Mouse (Mus musculus): ENCODE measurements around the gene Vldlr.

Vldlr gene

DNA sequence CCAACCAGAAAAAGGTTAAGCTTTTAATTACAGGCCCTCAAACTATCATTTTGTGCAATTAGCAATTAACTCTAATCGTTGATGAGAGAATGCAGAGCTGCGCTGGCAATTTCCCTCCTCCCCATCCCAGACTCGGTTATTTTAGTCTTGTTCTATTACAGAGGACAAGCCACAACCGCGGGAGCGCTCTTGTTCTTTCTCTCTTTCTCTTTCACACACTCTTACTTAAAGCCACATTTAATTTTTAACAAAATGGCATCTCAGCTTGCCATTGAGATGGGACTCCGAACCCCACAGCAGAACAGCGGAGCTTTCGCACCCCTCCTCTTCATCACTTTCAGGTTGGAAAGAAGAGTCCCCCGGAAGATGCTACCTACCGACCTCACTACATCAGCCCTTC, at the start of gene Vldlr:
Gene Vldlr, plus strand, starts transcription at position 167 of the 400 bp plus-strand sequence.
- peak; percentile 61 for DNase-seq

DNA sequence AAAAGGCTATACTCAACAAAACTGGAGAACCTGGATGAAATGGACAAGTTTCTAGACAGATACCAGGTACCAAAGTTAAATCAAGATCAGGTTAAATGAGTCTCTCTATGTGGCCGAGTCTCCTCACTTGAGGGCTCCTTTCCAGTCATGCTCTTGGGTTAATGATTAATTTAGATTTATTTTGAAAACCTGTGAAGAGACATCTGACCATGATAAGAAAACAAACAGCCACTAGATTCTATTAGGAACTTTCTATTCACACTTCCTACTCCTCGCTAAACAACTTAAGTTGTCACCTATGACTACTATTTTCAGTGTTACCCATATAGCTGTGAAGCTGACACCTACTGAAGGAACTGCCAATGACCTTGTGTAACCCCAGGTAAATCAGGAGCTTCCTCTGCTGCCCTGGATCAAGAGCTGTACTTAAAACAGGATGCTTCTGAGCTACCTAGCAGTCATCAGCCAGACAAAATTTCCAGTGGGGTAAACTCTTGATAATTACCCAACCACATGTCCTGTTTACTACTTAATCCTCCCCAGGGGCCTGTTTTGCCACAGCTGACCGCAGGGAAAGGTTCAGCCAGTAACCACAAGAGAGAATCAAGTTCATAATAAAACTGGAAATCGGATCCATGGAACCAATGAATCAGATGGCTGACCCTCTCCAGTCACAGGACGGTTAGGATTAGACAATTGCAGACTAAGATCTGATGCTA, 48.5 kb upstream of the Vldlr start:
- no peak for DNase-seq

DNA sequence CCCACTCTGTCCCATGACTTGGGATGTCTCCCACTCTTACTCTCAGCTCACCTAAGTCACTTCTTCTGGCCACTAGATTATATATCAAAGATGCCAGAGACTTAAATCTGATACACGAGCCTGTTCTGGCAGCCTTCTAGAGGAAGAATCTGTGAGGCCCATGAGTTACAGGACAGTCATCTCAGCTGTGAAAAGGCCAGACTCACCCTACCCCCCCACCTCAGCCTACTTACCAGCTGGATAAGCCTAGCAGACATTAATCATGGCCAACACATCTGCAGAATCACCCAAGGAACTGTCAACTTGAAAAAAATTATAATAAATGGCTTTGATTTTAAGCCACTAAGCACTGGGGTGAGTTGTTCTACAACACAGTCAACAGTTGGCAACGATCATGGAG, 42.4 kb upstream of the Vldlr start:
- no peak for DNase-seq

DNA sequence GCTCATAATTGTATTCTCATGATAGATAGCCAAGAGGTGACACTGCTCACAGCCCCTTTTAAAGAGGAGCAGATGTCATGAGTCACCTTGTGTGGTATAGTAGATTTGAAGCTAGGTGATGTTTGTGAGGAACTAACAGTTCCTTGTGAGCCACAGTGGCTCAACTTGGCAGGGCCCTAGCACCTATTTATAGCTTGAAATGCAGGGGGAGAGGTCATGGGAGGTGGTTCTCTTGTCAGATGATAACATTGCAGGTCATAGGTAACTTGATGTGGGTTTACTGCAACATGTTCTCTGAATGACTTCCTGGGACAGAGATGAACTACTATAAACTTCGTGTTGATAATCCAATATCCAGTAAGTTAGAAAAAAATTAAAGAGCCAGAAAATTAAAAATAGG, 40.7 kb upstream of the Vldlr start:
- no peak for DNase-seq

DNA sequence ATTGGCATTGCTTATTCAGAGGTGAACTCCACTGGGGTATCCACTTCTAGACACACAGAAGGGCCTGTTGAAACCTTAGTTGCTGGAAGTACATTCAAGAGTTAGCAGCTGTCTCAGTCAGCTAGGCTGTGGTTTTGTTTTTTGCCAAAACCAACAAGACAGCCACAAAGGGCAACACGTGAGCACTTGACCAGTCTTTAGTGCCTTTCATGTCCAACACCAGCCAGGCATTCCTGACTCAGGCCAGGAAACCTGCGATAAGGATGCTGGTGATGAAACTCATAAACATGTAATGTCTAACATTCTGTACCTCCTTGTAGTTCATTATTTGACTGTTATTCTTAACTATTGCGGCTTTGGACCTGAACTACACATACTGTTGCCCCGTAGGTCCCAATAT, 39.7 kb upstream of the Vldlr start:
- DNase-seq, result no peak

DNA sequence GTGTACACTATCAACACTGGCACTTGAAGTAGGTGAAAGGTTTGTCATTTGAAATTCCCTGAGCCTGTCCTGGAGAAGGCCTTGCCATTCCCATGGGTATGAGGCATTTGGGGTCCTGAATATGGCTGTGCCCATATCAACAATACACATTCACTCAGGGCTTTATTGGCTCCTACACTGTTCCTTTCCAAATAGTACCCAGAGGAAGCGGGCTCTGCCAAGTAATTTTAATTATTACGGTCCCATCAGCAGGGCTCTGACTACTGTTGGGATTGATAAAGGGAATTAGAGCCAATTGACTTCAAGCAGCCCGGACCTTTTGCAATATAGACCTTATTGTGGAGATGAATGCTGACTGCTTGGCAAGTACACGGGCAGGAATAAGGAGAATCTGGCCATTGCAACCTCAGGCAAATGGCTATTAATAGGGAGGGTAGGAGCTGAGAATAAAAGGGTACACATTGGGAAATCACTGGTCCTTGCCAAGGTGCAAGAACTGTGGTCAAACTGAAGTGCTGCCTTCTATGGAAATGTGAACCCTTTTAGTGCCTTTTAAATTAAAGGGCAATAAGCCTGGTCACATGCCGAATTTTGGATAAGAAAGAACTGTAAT, 38.0 kb upstream of the Vldlr start:
- DNase-seq, result no peak

DNA sequence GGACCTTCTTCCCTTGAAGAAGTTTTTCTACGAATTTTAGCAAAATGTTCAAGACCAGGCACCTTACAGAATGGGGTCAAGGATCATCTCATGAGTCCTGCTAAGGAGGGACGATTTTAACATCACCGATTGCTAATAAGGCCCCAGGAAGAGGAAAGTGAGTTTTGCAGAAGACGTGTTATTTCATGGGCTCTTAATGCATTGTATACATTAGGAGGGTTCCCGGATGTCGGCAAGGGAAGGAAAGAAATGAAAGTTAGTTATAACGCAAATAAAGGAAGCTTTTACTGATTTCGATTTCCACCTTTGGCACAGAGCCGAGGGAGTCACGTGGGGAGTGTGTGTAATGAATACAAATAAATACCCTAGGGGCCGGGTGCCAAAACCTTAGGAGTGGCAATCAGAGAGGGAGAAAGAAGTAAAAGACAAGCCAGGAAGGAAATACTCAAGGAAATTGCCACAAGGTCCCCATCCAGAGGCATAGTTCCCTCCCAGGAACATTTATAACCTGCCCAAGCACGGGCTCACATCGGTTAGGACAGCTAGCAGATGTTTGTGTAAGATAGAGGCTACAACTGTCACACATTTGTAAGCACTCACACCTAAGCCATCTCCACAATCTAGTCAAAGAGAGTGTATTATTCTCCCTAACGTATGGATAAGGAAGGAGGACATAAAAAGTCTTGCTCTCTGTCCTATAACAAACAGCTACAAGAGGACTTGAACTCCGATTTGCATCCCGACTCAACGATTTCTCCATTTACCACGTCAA, 35.7 kb upstream of the Vldlr start:
- peak; percentile 5 for DNase-seq

DNA sequence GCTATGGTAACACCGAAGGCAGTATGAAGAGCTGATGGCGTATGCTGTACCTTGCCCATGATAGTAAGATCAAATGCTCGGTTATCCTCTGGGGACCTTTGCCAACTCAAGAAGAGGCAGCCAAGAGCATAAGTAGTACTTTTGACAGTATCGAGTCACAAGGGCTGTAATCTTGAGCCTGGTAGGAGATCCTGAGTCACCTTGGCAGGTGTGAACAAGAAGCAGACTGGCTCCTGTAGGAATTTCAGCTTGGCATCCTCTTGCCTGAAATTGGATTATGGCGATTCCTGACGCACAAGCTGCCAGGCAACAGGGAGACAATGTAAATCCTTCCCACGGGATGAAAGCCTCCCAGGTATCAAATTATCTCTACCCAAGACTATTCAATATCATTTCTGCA, 32.8 kb upstream of the Vldlr start:
- no peak for DNase-seq

DNA sequence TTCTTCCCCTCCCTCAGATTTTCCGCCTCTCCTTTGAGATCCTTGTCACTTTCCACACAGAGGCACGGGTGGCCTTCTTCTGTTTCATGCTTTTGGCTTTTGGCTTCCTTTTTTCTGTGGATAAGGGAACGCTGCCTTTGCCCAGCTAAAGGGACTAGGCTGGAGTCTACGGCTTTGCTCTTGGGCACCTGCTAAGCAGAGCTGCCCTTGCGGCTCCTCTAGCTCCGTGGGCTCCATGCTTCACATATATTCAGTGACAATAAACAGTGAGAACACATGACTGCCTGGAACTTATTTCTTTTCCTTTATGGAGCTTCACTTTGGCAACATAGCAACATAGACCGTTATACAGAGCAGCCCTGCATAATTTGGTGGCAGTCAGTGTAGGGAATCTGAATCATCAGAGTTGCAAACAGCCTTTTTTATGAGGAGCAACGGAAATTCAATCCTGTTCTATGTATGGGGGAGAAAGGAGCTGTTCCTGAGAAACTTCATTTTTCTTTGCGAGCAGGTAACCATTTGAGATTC, 12.5 kb upstream of the Vldlr start:
- no peak for DNase-seq

DNA sequence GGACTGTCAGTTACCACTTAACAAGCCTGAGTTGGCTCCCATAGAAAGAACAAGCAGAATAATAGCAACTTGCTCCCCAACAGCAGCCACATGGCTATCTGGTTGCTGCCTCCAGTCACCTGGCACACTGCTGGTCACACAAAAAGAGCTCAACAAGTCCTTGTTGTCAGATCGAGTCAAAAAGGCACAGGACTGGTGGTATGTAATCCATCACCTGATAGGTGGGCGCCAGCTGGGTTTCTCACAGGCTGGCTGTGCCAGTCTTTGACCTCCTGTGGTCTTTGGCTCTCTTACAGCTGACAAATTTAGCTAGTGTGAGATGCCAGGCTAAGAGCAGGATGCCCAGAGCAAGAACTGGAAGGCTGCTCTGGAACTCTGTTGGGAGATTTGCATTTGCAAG, 5.3 kb upstream of the Vldlr start:
- peak; percentile 61 for DNase-seq

DNA sequence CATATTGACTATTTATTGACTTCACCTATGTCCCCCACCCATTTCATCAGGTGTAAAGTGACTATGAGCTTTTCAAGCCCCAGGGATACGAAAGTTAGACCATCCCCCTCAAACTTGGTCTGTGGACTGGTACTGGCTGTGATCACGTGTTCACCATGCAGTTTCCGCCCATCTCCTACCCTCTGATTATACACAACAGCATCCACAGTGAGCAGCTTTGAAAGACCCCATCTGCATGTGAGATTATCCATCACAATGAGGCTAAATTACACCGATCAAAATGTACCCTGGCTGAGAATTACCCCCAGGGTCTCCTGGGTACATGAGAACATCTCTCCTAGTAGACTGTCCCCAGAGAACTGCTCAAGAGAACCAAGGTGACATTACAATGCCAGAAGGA, 688 bp upstream of the Vldlr start:
- no peak for DNase-seq

DNA sequence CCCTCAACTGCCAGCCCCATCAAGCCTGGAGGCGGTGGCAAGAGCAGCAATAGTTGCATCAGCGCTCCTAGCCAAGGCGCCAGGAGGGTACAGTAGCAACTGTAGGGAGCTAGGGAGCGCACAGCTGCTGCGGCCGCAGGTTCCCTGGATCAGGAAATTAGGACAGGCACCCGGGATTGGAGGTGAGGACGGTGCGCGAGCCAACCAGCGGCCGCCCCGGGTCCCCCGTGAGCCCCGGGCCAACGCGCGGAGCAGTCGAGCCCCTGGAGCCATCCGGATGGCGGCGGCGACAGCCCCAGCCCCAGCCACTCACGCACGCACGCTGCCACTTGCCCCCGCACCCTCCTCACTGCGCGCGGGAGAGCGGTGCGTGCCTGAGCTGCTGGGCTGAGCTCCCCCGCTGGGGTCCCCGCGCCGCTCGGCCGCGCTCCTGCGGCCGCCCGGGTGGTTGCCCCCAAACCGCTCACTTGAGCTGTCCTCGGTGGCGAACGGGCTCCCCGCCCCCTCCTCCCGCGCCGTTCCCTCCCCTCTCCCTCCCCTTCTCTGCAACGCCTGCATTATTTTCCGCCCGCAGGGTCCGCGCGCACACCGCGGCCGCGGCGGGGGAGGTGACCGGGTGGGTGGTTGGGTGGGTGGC, 601 bp downstream of the Vldlr start:
- DNase-seq, result peak; percentile 83

DNA sequence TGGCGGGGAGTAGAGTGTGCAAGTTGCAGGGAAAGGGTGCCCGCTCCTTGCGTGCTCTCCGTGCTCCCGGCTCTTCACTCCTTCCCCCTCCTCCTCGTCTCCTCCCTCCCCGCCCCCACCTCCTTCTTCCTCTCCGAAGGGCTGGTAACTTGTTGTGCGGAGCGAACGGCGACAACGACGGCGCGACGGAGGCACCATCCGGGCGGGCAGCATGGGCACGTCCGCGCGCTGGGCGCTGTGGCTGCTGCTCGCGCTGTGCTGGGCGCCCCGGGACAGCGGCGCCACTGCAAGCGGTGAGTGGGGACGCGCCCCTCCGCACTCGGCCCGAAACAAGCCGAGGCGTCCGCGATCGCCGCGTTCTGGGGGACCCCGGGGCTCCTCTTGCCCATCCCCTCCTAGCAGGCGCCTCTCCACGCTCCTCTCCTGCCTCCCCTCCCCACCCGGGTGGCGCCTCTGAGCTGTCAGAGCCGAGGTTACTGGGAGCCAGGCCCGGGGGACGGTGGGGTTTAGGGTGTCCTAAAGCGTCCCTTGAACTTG, 1.2 kb downstream of the Vldlr start:
- peak; percentile 71 for DNase-seq

DNA sequence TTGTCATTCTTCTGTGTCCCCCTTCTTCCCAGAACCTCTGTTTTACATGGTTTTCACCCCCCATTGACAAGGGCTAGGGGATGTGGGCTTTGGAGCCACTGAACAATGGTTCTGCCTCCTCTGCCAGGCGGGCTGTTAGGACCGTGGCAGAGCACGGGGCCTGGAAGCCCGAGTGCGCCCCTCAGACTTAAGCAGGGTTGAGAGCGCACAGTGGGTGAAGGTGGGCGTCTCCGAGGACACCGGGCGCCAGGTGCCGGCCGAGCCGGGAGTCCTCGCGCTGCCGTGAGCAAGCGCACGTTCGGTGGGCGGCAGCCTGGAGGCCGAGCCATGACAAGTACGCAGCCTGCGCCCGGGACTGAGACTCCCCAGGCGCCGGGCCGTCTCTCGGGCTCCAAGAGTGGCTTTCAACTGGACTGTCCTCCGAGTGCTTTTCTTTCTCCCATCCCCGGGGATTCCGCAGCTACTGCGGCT, 1.7 kb downstream of the Vldlr start:
- no peak for DNase-seq

DNA sequence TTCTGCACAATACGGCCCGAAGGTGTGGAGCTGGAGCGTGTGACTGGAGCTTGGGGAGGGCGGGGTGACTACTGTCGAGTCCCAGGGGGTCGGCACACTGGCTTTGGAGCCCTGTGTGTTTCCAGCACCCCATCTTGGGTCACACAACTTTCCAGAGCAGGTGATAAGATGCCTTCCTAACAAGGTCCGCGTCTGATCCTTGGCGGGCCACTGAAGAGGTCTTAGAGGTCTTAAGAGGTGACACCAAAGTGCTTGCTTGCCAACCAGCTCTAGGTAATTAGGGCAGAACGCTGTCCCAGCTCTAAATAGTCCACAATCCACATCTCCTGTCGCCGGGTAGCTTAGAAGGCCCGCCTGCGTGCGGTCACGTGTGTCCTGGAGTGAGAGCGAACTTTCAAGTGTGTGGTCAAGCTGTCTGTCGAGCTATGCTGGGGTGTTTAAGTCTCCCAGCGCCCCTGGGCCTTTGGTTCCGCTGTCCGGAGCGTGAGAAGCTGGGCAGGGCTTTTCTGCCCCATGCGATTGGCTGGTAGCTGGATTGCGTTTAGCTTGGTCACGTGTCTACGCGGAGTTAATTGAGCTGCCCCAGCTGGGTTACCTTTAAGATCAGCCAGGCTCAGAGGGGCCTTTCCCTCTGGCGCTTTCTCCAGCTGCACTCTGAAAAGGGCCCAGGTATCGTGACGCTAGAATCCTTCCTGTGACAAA, 2.4 kb downstream of the Vldlr start:
- DNase-seq, result peak; percentile 75

DNA sequence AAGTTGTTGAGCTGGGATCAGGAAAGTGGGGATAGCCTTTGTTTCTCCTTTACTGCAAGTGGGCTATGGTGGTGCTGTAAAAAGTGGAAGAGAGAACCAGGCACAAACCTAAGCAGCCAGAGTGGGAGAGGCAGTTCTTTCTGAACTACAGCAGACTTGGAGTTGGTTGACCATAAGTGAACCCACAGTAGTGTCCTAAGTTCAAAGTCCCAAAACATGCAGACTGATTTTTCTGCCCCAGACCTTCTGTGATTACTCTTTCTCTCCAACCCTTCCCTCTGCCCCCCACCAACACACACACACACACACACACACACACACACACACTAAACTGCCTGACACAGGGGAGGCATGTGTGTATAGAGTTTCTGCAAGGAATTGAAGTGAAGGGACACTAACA, 3.3 kb downstream of the Vldlr start:
- DNase-seq, result no peak

DNA sequence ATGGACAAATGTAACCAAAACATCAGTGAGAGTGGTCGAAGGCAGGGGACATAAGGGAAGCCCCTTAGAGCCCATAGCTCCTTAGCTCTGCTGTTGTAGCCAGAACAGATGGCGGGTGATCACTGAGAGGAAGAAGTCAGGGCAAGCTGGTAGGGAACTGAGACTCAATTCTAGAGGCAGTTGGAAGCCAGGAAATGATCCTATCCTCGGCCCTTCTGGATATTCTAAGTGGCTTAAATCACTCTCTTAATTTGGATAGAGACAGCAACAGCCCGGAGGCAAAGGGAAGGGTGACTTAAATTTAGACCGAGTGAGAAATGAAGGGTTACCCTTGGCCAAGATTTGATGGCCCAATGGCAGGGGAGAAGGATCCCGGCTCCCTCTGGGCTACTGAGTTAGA, 6.8 kb downstream of the Vldlr start:
- peak; percentile 83 for DNase-seq

DNA sequence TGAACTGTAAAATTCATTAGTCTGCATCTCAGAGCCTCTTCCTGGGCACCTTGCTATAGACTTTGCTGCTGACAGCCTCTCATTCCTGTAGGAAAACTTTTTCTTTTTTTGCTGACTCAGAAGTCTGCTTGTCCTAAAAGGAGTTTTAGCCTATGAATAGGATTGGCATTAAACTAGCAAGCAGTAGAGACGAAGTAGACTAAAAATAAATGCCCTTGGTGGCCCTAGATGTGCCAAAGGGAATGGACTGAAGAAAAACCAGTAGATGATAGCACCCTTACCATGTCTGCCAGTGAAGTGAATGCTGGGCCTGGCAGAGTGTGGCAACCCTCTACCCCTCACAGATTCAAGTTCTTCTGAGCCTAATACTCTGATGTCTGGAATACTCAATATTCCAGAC, 8.1 kb downstream of the Vldlr start:
- no peak for DNase-seq

DNA sequence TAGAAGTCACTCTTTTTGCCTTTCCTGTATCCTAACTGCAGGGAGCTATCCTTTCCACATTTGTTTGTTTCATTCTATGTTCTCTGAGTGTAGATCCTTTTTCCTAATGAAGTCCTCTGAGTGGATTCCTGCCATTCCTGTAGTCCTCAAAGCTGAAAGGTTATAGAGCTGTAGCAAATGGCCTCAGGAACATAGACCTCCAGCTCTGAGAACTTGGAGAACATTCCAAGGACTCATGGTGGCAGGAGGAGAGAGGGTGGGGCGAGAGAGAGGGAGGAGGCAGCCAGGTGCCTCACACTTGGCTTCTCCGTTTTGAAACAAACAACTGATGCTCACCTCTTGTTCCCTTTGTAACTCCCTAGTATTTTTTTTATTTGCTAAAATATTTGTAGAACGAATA, 10.3 kb downstream of the Vldlr start:
- DNase-seq, result no peak

DNA sequence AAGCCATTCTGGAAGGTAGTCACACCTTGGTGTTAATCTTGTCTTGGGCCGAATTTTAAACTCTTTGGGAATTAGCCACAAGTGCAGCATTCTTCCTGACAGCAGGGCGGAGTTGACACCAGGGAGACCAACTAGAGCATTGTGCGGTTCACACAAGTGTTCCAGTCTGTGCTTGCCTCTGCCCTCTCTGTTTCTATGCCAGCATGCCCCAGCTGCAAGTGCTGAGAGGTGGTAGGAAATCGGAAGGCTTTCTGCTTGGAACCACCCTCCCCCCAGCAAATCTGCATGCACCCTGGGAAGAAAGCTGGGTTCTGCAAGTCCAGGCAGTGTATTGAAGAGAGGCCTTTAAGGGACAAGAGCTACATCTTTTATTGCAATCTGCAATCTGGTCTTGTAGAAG, 10.8 kb downstream of the Vldlr start:
- DNase-seq, result no peak

DNA sequence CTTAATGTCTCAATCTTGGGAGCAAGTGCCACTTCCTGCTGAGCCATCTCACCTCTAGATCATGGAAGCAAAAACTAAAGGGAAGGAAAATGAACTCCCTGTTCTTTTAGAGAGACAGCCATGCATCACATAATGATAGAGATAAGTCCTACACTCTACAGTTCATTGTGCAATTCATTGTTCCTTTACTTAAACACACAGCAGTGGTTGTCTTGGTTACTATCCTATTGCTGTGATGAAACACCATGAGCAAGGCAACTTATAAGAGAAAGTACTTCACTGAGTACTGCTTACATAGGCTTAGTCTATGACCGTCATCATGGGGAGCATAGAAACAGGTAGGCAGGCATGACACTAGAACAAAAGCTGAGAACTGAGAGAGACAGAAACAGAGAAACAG, 12.0 kb downstream of the Vldlr start:
- DNase-seq, result no peak

DNA sequence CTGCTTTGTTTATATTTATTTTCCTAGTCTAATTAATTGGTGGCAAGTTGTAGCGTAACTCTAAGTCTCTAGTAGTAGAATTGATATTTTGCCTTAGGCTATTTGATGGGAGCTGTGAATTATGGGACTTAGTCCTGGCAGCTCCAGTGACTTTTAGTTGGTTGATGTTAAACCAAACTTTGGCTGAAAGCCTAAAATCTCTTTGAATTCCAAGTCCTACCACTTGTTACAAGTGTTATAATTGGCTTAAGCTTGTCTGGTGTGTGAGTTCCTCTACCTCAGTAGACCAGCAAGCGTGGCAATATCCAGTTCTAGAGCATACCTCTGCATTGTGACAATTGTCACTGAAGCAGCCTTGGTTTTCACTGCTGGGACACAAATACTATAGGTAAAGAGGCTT, 17.1 kb downstream of the Vldlr start:
- DNase-seq, result no peak
